Mouse (Mus musculus): ENCODE data around the gene Dcst1. TPM values are rescaled to one million over a fixed set of nuclear protein-coding genes. Genes with fewer than 3 reads are reported as not detected.

Gene Dcst1
- total and polyA plus RNA-seq, 2 experiments from 2014 or later: 0.05 to 1.1 TPM

GRCm38 (mm10) chr3:89394006-89394893 lies 29.2 kb upstream of the Dcst1 start, which contains the start of gene Zbtb7b:
TSS of gene Zbtb7b (minus strand) at chr3:89394776.
- TF ChIP-seq CTCF (IDR thresholded peaks at IDR 0.05): peak; percentile 36
- ATAC-seq (ENCODE audit: low FRiP score) (peak; percentile 53), DNase-seq (ENCODE audit: low spot score) (peak; percentile 59)
- Histone ChIP-seq H3K4me2 (ENCODE audit: low read depth, low read length, poor library complexity, severe bottlenecking) (peak within 1 kb of the TSS; percentile 100), H3K9ac (replicated peaks; ENCODE audit: low read length, poor library complexity, severe bottlenecking) (peak within 1 kb of the TSS; percentile 29; the same call in 1 of the 2 replicates), H3K4me1 (ENCODE audit: insufficient read depth, low read length) (peaks cover 19% of the 10 kb centered on the region), H3K27ac (ENCODE audit: low read depth, low read length) (peak within 1 kb of the TSS; percentile 38), H3K36me3 (ENCODE audit: insufficient read depth, low read length) (no peaks in the 10 kb centered on the region), H3K4me3 (ENCODE audit: low read depth, low read length) (peak within 1 kb of the TSS; percentile 54), H3K9me3 (ENCODE audit: low read length) (no peaks in the 10 kb centered on the region), H3K27me3 (ENCODE audit: insufficient read depth, low read length) (peaks cover 14% of the 10 kb centered on the region; the same call in 1 of the 2 replicates)
- 1% methylated on average over 39 of the region's 42 CpGs for WGBS

GRCm38 (mm10) chr3:89393605-89394004 lies 28.6 kb upstream of the Dcst1 start:
- Histone ChIP-seq H3K4me3 (ENCODE audit: low read depth, low read length) (peak overlapping the region; percentile 54), H3K4me1 (ENCODE audit: insufficient read depth, low read length) (peaks cover 19% of the 10 kb centered on the region), H3K27me3 (ENCODE audit: insufficient read depth, low read length) (peaks cover 14% of the 10 kb centered on the region; the same call in 1 of the 2 replicates), H3K9me3 (ENCODE audit: low read length) (no peaks in the 10 kb centered on the region), H3K27ac (ENCODE audit: low read depth, low read length) (peak overlapping the region; percentile 38), H3K9ac (replicated peaks; ENCODE audit: low read length, poor library complexity, severe bottlenecking) (peak overlapping the region; percentile 29; the same call in 1 of the 2 replicates), H3K36me3 (ENCODE audit: insufficient read depth, low read length) (no peaks in the 10 kb centered on the region), H3K4me2 (ENCODE audit: low read depth, low read length, poor library complexity, severe bottlenecking) (peak overlapping the region; percentile 100)
- peak; percentile 96 for DNase-seq (ENCODE audit: low spot score)
- TF ChIP-seq CTCF (IDR thresholded peaks at IDR 0.05): no peak
- ATAC-seq (ENCODE audit: low FRiP score): peak; percentile 92
- 0% methylated on average over 15 of the region's 15 CpGs for WGBS

- ATAC-seq (ENCODE audit: low FRiP score) (no peak), DNase-seq (ENCODE audit: low spot score) (no peak)
- H3K9ac ChIP-seq (replicated peaks; ENCODE audit: low read length, poor library complexity, severe bottlenecking): peak overlapping the region; percentile 61; the same call in 1 of the 2 replicates
- no peak overlapping the region for H3K27ac ChIP-seq (ENCODE audit: low read depth, low read length)
- no peaks in the 10 kb centered on the region for H3K9me3 ChIP-seq (ENCODE audit: low read length)
- peaks cover 19% of the 10 kb centered on the region for H3K4me1 ChIP-seq (ENCODE audit: insufficient read depth, low read length)
- peak overlapping the region; percentile 54 for H3K4me3 ChIP-seq (ENCODE audit: low read depth, low read length)
- peak overlapping the region; percentile 100 for H3K4me2 ChIP-seq (ENCODE audit: low read depth, low read length, poor library complexity, severe bottlenecking)
- WGBS: under 1% methylated on average over 18 of the region's 24 CpGs
- H3K27me3 ChIP-seq (ENCODE audit: insufficient read depth, low read length): peaks cover 14% of the 10 kb centered on the region; the same call in 1 of the 2 replicates
- TF ChIP-seq CTCF (IDR thresholded peaks at IDR 0.05): no peak
- no peaks in the 10 kb centered on the region for H3K36me3 ChIP-seq (ENCODE audit: insufficient read depth, low read length)
These were observed 27.8 kb upstream of the Dcst1 start for GRCm38 (mm10) chr3:89392871-89393311.

GRCm38 (mm10) chr3:89391663-89392511 lies 26.8 kb upstream of the Dcst1 start:
- TF ChIP-seq CTCF (IDR thresholded peaks at IDR 0.05): peak; percentile 25
- H3K9me3 ChIP-seq (ENCODE audit: low read length): no peaks in the 10 kb centered on the region
- H3K27me3 ChIP-seq (ENCODE audit: insufficient read depth, low read length): peaks cover 14% of the 10 kb centered on the region; the same call in 1 of the 2 replicates
- DNase-seq (ENCODE audit: low spot score) (peak; percentile 27), ATAC-seq (ENCODE audit: low FRiP score) (no peak)
- peak overlapping the region; percentile 61 for H3K9ac ChIP-seq (replicated peaks; ENCODE audit: low read length, poor library complexity, severe bottlenecking)
- H3K4me3 ChIP-seq (ENCODE audit: low read depth, low read length): peak overlapping the region; percentile 54
- under 1% methylated on average over 47 of the region's 56 CpGs for WGBS
- peak overlapping the region; percentile 100 for H3K4me2 ChIP-seq (ENCODE audit: low read depth, low read length, poor library complexity, severe bottlenecking)
- peaks cover 19% of the 10 kb centered on the region for H3K4me1 ChIP-seq (ENCODE audit: insufficient read depth, low read length)
- 0 out of 2 replicates have a peak overlapping the region, but pooled peaks have one; percentile 38 for H3K27ac ChIP-seq (ENCODE audit: low read depth, low read length)
- no peaks in the 10 kb centered on the region for H3K36me3 ChIP-seq (ENCODE audit: insufficient read depth, low read length)

GRCm38 (mm10) chr3:89390699-89391662 lies 25.9 kb upstream of the Dcst1 start:
- H3K4me3 ChIP-seq (ENCODE audit: low read depth, low read length): peak overlapping the region; percentile 54
- ATAC-seq (ENCODE audit: low FRiP score) (no peak), DNase-seq (ENCODE audit: low spot score) (no peak)
- no peak for TF ChIP-seq CTCF (IDR thresholded peaks at IDR 0.05)
- no peaks in the 10 kb centered on the region for H3K9me3 ChIP-seq (ENCODE audit: low read length)
- peaks cover 9% of the 10 kb centered on the region; the same call in 1 of the 2 replicates for H3K27me3 ChIP-seq (ENCODE audit: insufficient read depth, low read length)
- WGBS: 16% methylated on average over 19 of the region's 19 CpGs
- H3K36me3 ChIP-seq (ENCODE audit: insufficient read depth, low read length): no peaks in the 10 kb centered on the region
- peak overlapping the region; percentile 61 for H3K9ac ChIP-seq (replicated peaks; ENCODE audit: low read length, poor library complexity, severe bottlenecking)
- H3K27ac ChIP-seq (ENCODE audit: low read depth, low read length): no peak overlapping the region
- H3K4me2 ChIP-seq (ENCODE audit: low read depth, low read length, poor library complexity, severe bottlenecking): peak overlapping the region; percentile 100
- peaks cover 15% of the 10 kb centered on the region for H3K4me1 ChIP-seq (ENCODE audit: insufficient read depth, low read length)
